Mouse (Mus musculus) mammary gland, adult 2 months (tissue): ENCODE data around the gene Gypa. TPM values are rescaled to one million over a fixed set of nuclear protein-coding genes. Genes with fewer than 3 reads are reported as not detected.

Experiments used
- polyA plus RNA-seq: library from polyadenylated mRNA; depleted of rRNA; stranded (reverse); fragments of >200 nt; gene quantifications from 2 replicates; pipeline ENCODE4 v1.2.3, GENCODE M21; 2012; ENCODE audit warnings: low replicate concordance; rRNA removed

Gene Gypa
- polyA plus RNA-seq = not detected in 2 replicates

GRCm38 (mm10) chr8:80493523-80494345 lies at the start of gene Gypa:
TSS of gene Gypa (plus strand) at chr8:80493781.

Other genes starting within 250 kb of the Gypa start
- gene Frem3, start 117.3 kb downstream of the Gypa start, polyA plus RNA-seq = not detected in 2 replicates
- gene Smarca5, start 245.7 kb downstream of the Gypa start, polyA plus RNA-seq = 5.7 and 14.6 TPM in 2 replicates